Mouse (Mus musculus) CH12.LX (cell line): ENCODE data around the gene Atr. TPM values are rescaled to one million over a fixed set of nuclear protein-coding genes. Genes with fewer than 3 reads are reported as not detected.
"Not testable (repeated sequence)": the region's sequence is repeated elsewhere in the genome, so short reads cannot be mapped to it uniquely, and the experiment has no call there.

Experiments used
- DNase-seq: peaks from one replicate; pipeline ENCODE4 v3.0.0-alpha.2; 2013; ENCODE audit errors: extremely low read depth
- H3K27ac ChIP-seq: 2 replicates; pipeline ENCODE4 v1.5.1; 2012; ENCODE audit warnings: low read depth, mild to moderate bottlenecking, control low read depth, moderate library complexity; ENCODE audit not compliant: insufficient read depth
- H3K27me3 ChIP-seq: replicated peaks from 2 replicates; pipeline ENCODE3; 2012; ENCODE audit warnings: inconsistent platforms
- H3K36me3 ChIP-seq, 2 experiments: replicated peaks in 1 of 2; 2 replicates each; pipeline versions ENCODE3 to v1.6.1; 2012; ENCODE audit warnings: inconsistent platforms in 1 of 2, low read length in 1 of 2, mild to moderate bottlenecking in 1 of 2, mixed read lengths in 1 of 2, moderate library complexity in 1 of 2; ENCODE audit not compliant: control insufficient read depth in 1 of 2, insufficient read depth in 1 of 2
- H3K4me1 ChIP-seq, 2 experiments: 2 replicates each; pipeline ENCODE4 v1.6.1; 2012; ENCODE audit warnings: inconsistent platforms in 1 of 2, moderate library complexity in 1 of 2; ENCODE audit not compliant: insufficient read depth in 2 of 2, control insufficient read depth in 1 of 2
- H3K4me2 ChIP-seq: 2 replicates; pipeline ENCODE4 v1.6.1; 2012; ENCODE audit warnings: low read depth, mild to moderate bottlenecking, control low read depth; ENCODE audit not compliant: poor library complexity, insufficient read depth, severe bottlenecking
- H3K4me3 ChIP-seq, 3 experiments: fragments of 150-350 bp in 1 of 3; sonication (generic) in 1 of 3; replicated peaks in 1 of 3; 2 replicates each; pipeline versions ENCODE3 to v1.5.1; 2011 to 2012; ENCODE audit warnings: low read depth in 2 of 3, low read length in 2 of 3, mild to moderate bottlenecking in 2 of 3, moderate library complexity in 2 of 3, control low read depth in 1 of 3, improper control_type of control experiment in 1 of 3, inconsistent platforms in 1 of 3, mixed read lengths in 1 of 3; ENCODE audit not compliant: poor library complexity in 1 of 3
- H3K79me2 ChIP-seq: replicated peaks from 2 replicates; pipeline ENCODE4 v1.6.1; 2012; ENCODE audit warnings: mild to moderate bottlenecking, moderate library complexity; ENCODE audit not compliant: control insufficient read depth, poor library complexity, insufficient read depth, severe bottlenecking; ENCODE audit errors: extremely low read depth
- H3K9ac ChIP-seq: 2 replicates; pipeline ENCODE4 v1.6.1; 2012; ENCODE audit warnings: low read depth, mild to moderate bottlenecking, control low read depth, moderate library complexity; ENCODE audit not compliant: insufficient read depth
- H3K9me3 ChIP-seq: replicated peaks from 2 replicates; pipeline ENCODE3; 2012; ENCODE audit warnings: low read length, inconsistent platforms, mixed read lengths
- CHD1 ChIP-seq: IDR thresholded peaks from 2 replicates; pipeline ENCODE4 v1.6.1; 2012; ENCODE audit warnings: low read depth, low read length, improper control_type of control experiment, inconsistent platforms
- CHD2 ChIP-seq: IDR thresholded peaks from 2 replicates; pipeline ENCODE4 v1.6.1; 2011; ENCODE audit warnings: low read length, improper control_type of control experiment
- CTCF ChIP-seq, 2 experiments: IDR thresholded peaks in 1 of 2; conservative IDR thresholded peaks in 1 of 2; 2 replicates each; pipeline ENCODE4 v1.5.1; 2011 to 2012; ENCODE audit warnings: low read depth in 2 of 2, low read length in 2 of 2, improper control_type of control experiment in 1 of 2, inconsistent platforms in 1 of 2, mild to moderate bottlenecking in 1 of 2, moderate library complexity in 1 of 2
- ELF1 ChIP-seq: IDR thresholded peaks from 2 replicates; pipeline ENCODE4 v1.6.1; 2014; ENCODE audit warnings: low read depth, mild to moderate bottlenecking, inconsistent platforms, low read length, improper control_type of control experiment
- EP300 ChIP-seq: IDR thresholded peaks from 2 replicates; pipeline ENCODE4 v1.6.1; 2011; ENCODE audit warnings: low read length, improper control_type of control experiment
- GABPA ChIP-seq: IDR thresholded peaks from 2 replicates; pipeline ENCODE4 v1.6.1; 2012; ENCODE audit warnings: low read depth, low read length, improper control_type of control experiment, inconsistent platforms; ENCODE audit not compliant: insufficient replicate concordance
- IRF4 ChIP-seq: IDR thresholded peaks from 2 replicates; pipeline ENCODE4 v1.6.1; 2014; ENCODE audit warnings: low read depth, mild to moderate bottlenecking, inconsistent platforms, low read length, improper control_type of control experiment
- JUN ChIP-seq: IDR thresholded peaks from 2 replicates; pipeline ENCODE4 v1.6.1; 2011; ENCODE audit warnings: low read depth, mild to moderate bottlenecking, low read length, improper control_type of control experiment, moderate library complexity; ENCODE audit not compliant: insufficient read depth
- JUND ChIP-seq: conservative IDR thresholded peaks from 2 replicates; pipeline ENCODE4 v1.6.1; 2011; ENCODE audit warnings: low read depth, low read length, improper control_type of control experiment
- MAFK ChIP-seq: IDR thresholded peaks from 2 replicates; pipeline ENCODE4 v1.6.1; 2011; ENCODE audit warnings: low read length, improper control_type of control experiment; ENCODE audit not compliant: insufficient replicate concordance
- MAX ChIP-seq: IDR thresholded peaks from 2 replicates; pipeline ENCODE4 v1.6.1; 2011; ENCODE audit warnings: low read length, improper control_type of control experiment
- MYC ChIP-seq: IDR thresholded peaks from 2 replicates; pipeline ENCODE4 v1.6.1; 2011; ENCODE audit warnings: low read depth, mild to moderate bottlenecking, improper control_type of control experiment, low read length
- NRF1 ChIP-seq: IDR thresholded peaks from 2 replicates; pipeline ENCODE4 v1.6.1; 2014; ENCODE audit warnings: low read depth, mild to moderate bottlenecking, inconsistent platforms, low read length, improper control_type of control experiment, moderate library complexity
- POLR2A ChIP-seq: IDR thresholded peaks from 2 replicates; pipeline ENCODE4 v1.6.1; 2011; ENCODE audit warnings: low read depth, mild to moderate bottlenecking, improper control_type of control experiment, low read length
- POLR2AphosphoS2 ChIP-seq: IDR thresholded peaks from 2 replicates; pipeline ENCODE4 v1.6.1; 2011; ENCODE audit warnings: low read depth, low read length, improper control_type of control experiment
- RCOR1 ChIP-seq: conservative IDR thresholded peaks from 2 replicates; pipeline ENCODE4 v1.6.1; 2012; ENCODE audit warnings: low read depth, mild to moderate bottlenecking, inconsistent platforms, low read length, improper control_type of control experiment
- SIN3A ChIP-seq: IDR thresholded peaks from 2 replicates; pipeline ENCODE4 v1.6.1; 2012; ENCODE audit warnings: low read length, improper control_type of control experiment, inconsistent platforms
- TCF12 ChIP-seq: IDR thresholded peaks from 2 replicates; pipeline ENCODE4 v1.6.1; 2014; ENCODE audit warnings: low read depth, mild to moderate bottlenecking, inconsistent platforms, low read length, improper control_type of control experiment
- UBTF ChIP-seq: IDR thresholded peaks from 2 replicates; pipeline ENCODE4 v1.6.1; 2012; ENCODE audit warnings: low read depth, mild to moderate bottlenecking, inconsistent platforms, low read length, improper control_type of control experiment, moderate library complexity
- USF2 ChIP-seq: conservative IDR thresholded peaks from 2 replicates; pipeline ENCODE4 v1.6.1; 2011; ENCODE audit warnings: low read depth, low read length, improper control_type of control experiment
- ZC3H11A ChIP-seq: IDR thresholded peaks from 2 replicates; pipeline ENCODE4 v1.6.1; 2012; ENCODE audit warnings: low read depth, mild to moderate bottlenecking, inconsistent platforms, low read length, improper control_type of control experiment
- ZNF384 ChIP-seq: IDR thresholded peaks from 2 replicates; pipeline ENCODE4 v1.6.1; 2012; ENCODE audit warnings: low read depth, low read length, improper control_type of control experiment, inconsistent platforms
- dilution Hi-C: fragments of 300-500 bp; cut with MboI; formaldehyde crosslinking; loops from 2 replicates; pipeline ENCODE4 v1.14.3; 2020; ENCODE audit warnings: low sequenced_read_pairs; ENCODE audit not compliant: extremely low pct_unique_long_range_greater_than_20kb, extremely low pct_ligation_motif_present
- in situ Hi-C: fragments of 300-500 bp; cut with MboI; formaldehyde crosslinking; loops from 3 replicates; pipeline ENCODE4 v1.14.3; 2019; ENCODE audit warnings: low sequenced_read_pairs, low pct_ligation_motif_present, low pct_unique_long_range_greater_than_20kb, mixed read lengths
- polyA plus RNA-seq: library from polyadenylated mRNA; unstranded; fragments of >175 nt; gene quantifications from 2 replicates; pipeline ENCODE4 v1.2.1, GENCODE M21; 2012; ENCODE audit warnings: low read depth; ENCODE audit not compliant: insufficient read length
- total RNA-seq, 2 experiments: library from RNA; depleted of rRNA; stranded (reverse); fragments of 300-350 nt in 1 of 2; fragments of >200 nt in 1 of 2; gene quantifications; 2 replicates each; pipeline ENCODE4 v1.2.3; 2012 to 2014

The Atr gene
- total and polyA plus RNA-seq, 3 experiments, result 18.5 to 37.4 (median 23.3) TPM

GRCm38 (mm10) chr9:95957611-95958010, 100.2 kb downstream of the Atr start:
- TF ChIP-seq SIN3A, result no peak
- no peak for TF ChIP-seq JUN
- TF ChIP-seq TCF12, result no peak
- TF ChIP-seq POLR2AphosphoS2, result no peak
- TF ChIP-seq POLR2A, result no peak
- no peak for TF ChIP-seq CHD2
- TF ChIP-seq GABPA, result no peak
- no peak for TF ChIP-seq ZNF384
- TF ChIP-seq IRF4, result no peak
- TF ChIP-seq ELF1, result no peak
- no peak for TF ChIP-seq JUND
- H3K9ac ChIP-seq, result no peak overlapping the region
- dilution Hi-C loops, result no loop called here
- H3K27ac ChIP-seq, result no peak overlapping the region
- H3K4me2 ChIP-seq, result no peak overlapping the region
- peaks cover 26% of the 10 kb centered on the region; the same call in 1 of the 2 replicates for H3K79me2 ChIP-seq
- no peak for DNase-seq
- no peaks in the 10 kb centered on the region for H3K27me3 ChIP-seq
- in situ Hi-C loops, result no loop called here
- H3K36me3 ChIP-seq, result peaks cover 3 to 25% of the 10 kb centered on the region in 2 experiments
- H3K4me3 ChIP-seq, result no peak overlapping the region
- H3K9me3 ChIP-seq, result no peaks in the 10 kb centered on the region
- H3K4me1 ChIP-seq, result peaks cover 0 to 14% of the 10 kb centered on the region in 2 experiments; a peak in 2 of 4 replicates

- no peak for DNase-seq
- no peaks in the 10 kb centered on the region for H3K27me3 ChIP-seq
- H3K4me1 ChIP-seq, result peaks cover 0 to 11% of the 10 kb centered on the region in 2 experiments; a peak in 2 of 4 replicates
- in situ Hi-C loops, result no loop called here
- no peak overlapping the region for H3K4me3 ChIP-seq
- dilution Hi-C loops, result no loop called here
- no peak overlapping the region for H3K4me2 ChIP-seq
- no peaks in the 10 kb centered on the region for H3K9me3 ChIP-seq
- TF ChIP-seq SIN3A, result no peak
- no peak for TF ChIP-seq RCOR1
- no peak for TF ChIP-seq MAX
- TF ChIP-seq MYC, result no peak
- TF ChIP-seq USF2, result no peak
- no peak for TF ChIP-seq ZC3H11A
- no peak for TF ChIP-seq TCF12
- no peak for TF ChIP-seq CTCF (conservative IDR thresholded peaks at IDR 0.05 in 1 of 2, IDR thresholded peaks at IDR 0.05 in 1 of 2; ENCODE audit: low read depth in 2 of 2, low read length in 2 of 2)
- no peak for TF ChIP-seq NRF1
- no peak for TF ChIP-seq UBTF
- TF ChIP-seq CHD1, result no peak
- no peak for TF ChIP-seq EP300
- no peak for TF ChIP-seq MAFK
- H3K36me3 ChIP-seq, result peaks cover 3 to 25% of the 10 kb centered on the region in 2 experiments
- H3K9ac ChIP-seq, result no peak overlapping the region
- H3K27ac ChIP-seq, result no peak overlapping the region
- H3K79me2 ChIP-seq, result peaks cover 30% of the 10 kb centered on the region; the same call in 1 of the 2 replicates
Measured at GRCm38 (mm10) chr9:95958041-95958730, 100.8 kb downstream of the Atr start.

- in situ Hi-C loops, H3K4me2 ChIP-seq, H3K4me3 ChIP-seq, H3K27me3 ChIP-seq, H3K9ac ChIP-seq, H3K9me3 ChIP-seq, DNase-seq, H3K27ac ChIP-seq, dilution Hi-C loops, H3K4me1 ChIP-seq: not testable (repeated sequence)
- H3K79me2 ChIP-seq, result peaks cover 26% of the 10 kb centered on the region; the same call in 1 of the 2 replicates
- H3K36me3 ChIP-seq, result peaks cover 3 to 29% of the 10 kb centered on the region in 2 experiments
Measured at GRCm38 (mm10) chr9:95958731-95959105, 101.3 kb downstream of the Atr start.
